Mouse (Mus musculus) lung, postnatal 0 days (tissue): ENCODE measurements around the gene Nabp1.

Source experiments
- CTCF ChIP-seq: IDR thresholded peaks from 2 replicates; pipeline ENCODE4 v1.5.1; 2016; ENCODE audit warnings: antibody characterized with exemption, mild to moderate bottlenecking
- EP300 ChIP-seq: IDR thresholded peaks from 2 replicates; pipeline ENCODE4 v1.6.1; 2016; ENCODE audit warnings: antibody characterized with exemption, mild to moderate bottlenecking, control low read depth

DNA sequence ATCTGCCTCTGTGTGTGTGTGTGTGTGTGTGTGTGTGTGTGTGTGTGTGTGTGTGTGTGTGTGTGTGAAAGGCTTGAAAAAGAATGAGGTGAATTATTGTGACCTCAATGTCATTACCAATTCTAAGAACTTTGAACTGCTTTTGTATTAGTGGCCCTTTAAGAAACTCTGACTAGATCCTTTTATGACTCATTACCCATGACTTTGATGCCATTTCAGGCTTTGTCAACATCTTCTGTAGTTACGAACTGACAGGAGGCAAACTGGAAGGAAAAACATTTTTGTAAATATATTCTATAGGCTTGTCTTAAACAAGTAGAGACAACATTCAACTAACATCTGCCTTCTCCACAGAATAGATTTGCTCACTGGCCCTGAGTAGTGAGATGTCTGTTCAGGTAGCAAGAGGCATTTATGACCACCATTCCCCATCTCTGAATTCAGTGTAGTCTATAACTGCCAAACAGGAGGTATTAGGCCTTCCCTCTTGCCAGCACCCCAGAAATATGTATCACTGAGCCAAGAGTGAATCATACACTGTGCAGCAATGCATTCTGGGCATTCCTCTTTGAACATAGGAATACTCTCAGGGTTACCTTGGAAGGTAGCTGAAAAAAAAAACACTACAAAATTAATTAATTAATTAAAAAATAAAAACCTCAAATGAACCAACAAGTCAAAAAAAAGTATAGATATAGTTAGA, 47.5 kb upstream of the Nabp1 start:
- TF ChIP-seq EP300 = no peak
- TF ChIP-seq CTCF = no peak
